Mouse (Mus musculus) limb, embryonic 12.5 days (tissue): Measurements from ENCODE around the gene Myo7a. TPM values are rescaled to one million over a fixed set of nuclear protein-coding genes. Genes with fewer than 3 reads are reported as not detected.

Experiments
- ATAC-seq: fragments of 200-750 bp; cut with Nextera tagmentation; 2 replicates; pipeline ENCODE4 v1.8.0; 2017; ENCODE audit warnings: low read depth, moderate TSS enrichment; ENCODE audit not compliant: insufficient number of reproducible peaks, insufficient read depth, low FRiP score, low TSS enrichment
- H3K27ac ChIP-seq: fragments of 300-500 bp; sonication (generic); 2 replicates; pipeline ENCODE4 v1.5.1; 2016; ENCODE audit warnings: mild to moderate bottlenecking, moderate library complexity
- H3K27me3 ChIP-seq: fragments of 300-500 bp; sonication (generic); 2 replicates; pipeline ENCODE4 v1.6.1; 2016; ENCODE audit warnings: mild to moderate bottlenecking, moderate library complexity
- H3K36me3 ChIP-seq: fragments of 300-500 bp; sonication (generic); 2 replicates; pipeline ENCODE4 v1.6.1; 2016; ENCODE audit warnings: mild to moderate bottlenecking, moderate library complexity
- H3K4me1 ChIP-seq: fragments of 300-500 bp; sonication (generic); replicated peaks from 2 replicates; pipeline ENCODE4 v1.6.1; 2016
- H3K4me2 ChIP-seq: fragments of 300-500 bp; sonication (generic); 2 replicates; pipeline ENCODE4 v1.6.1; 2016; ENCODE audit warnings: mild to moderate bottlenecking, moderate library complexity
- H3K4me3 ChIP-seq: fragments of 300-500 bp; sonication (generic); replicated peaks from 2 replicates; pipeline ENCODE4 v1.5.1; 2016; ENCODE audit warnings: mild to moderate bottlenecking
- H3K9ac ChIP-seq: fragments of 300-500 bp; sonication (generic); replicated peaks from 2 replicates; pipeline ENCODE4 v1.6.1; 2016; ENCODE audit warnings: mild to moderate bottlenecking, moderate library complexity
- H3K9me3 ChIP-seq: fragments of 300-500 bp; sonication (generic); 2 replicates; pipeline ENCODE4 v1.6.1; 2016; ENCODE audit warnings: mild to moderate bottlenecking, moderate library complexity
- WGBS: fragments of 180-500 bp; shearing (Covaris S2); methylation state at CpG from one replicate; pipeline ENCODE4 v1.1.7; 2016; 5-methylcytosine and 5-hydroxymethylcytosine counted together
- polyA plus RNA-seq: library from polyadenylated mRNA; unstranded; fragments of >200 nt; fragmentation: Nextera tagmentation; extraction: Ambion mirVana; gene quantifications from 2 replicates; pipeline ENCODE4 v1.2.1, GENCODE M21; 2016

The Myo7a gene
- polyA plus RNA-seq, 1 experiment from 2014 or later, result 13.4 TPM

GRCm38 (mm10) chr7:98102488-98102887, 16.8 kb downstream of the Myo7a start:
- 0 out of 2 replicates have a peak overlapping the region, but pooled peaks have one; percentile 19 for H3K27ac ChIP-seq
- H3K4me3 ChIP-seq, result no peak overlapping the region
- ATAC-seq, result no peak
- no peaks in the 10 kb centered on the region for H3K27me3 ChIP-seq
- 0 out of 2 replicates have a peak, but pooled peaks cover 2% of the 10 kb centered on the region for H3K9me3 ChIP-seq
- H3K36me3 ChIP-seq, result peaks cover 6% of the 10 kb centered on the region
- 91% methylated on average over 11 of the region's 11 CpGs for WGBS
- 0 out of 2 replicates have a peak, but pooled peaks cover 6% of the 10 kb centered on the region for H3K4me1 ChIP-seq
- peak overlapping the region; percentile 54 for H3K4me2 ChIP-seq
- no peak overlapping the region; the same call in 1 of the 2 replicates for H3K9ac ChIP-seq

- H3K9ac ChIP-seq, result no peak overlapping the region
- peaks cover 24% of the 10 kb centered on the region for H3K36me3 ChIP-seq
- no peaks in the 10 kb centered on the region for H3K27me3 ChIP-seq
- ATAC-seq, result no peak
- H3K9me3 ChIP-seq, result peaks cover 11% of the 10 kb centered on the region; the same call in 1 of the 2 replicates
- no peak overlapping the region for H3K4me3 ChIP-seq
- H3K4me2 ChIP-seq, result no peak overlapping the region
- H3K27ac ChIP-seq, result no peak overlapping the region
- 97% methylated on average over 8 of the region's 8 CpGs for WGBS
- no peaks in the 10 kb centered on the region for H3K4me1 ChIP-seq
These were observed 21.8 kb downstream of the Myo7a start for GRCm38 (mm10) chr7:98097557-98097956.

DNA sequence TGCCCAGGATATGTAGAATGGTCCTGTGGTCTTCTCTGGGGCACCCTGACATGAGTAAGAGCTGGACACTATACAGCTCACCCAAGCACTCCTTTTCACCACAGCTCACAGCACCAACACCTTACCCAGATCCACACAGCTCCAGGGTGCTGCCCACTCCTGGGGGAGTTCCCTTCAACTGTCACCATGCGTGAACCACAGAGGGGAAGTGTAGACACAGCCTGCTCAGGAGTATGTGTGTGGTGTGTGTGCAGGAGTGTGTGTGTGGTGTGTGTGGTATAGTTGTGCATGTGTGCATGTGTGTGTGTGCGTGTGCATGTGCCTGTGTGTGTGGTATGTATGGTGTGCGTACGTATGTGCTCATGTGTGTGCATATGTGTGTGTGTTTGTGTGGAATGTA, 23.5 kb downstream of the Myo7a start:
- Histone ChIP-seq H3K4me2 (no peak overlapping the region), H3K4me3 (no peak overlapping the region), H3K9ac (no peak overlapping the region), H3K27me3 (no peaks in the 10 kb centered on the region), H3K27ac (no peak overlapping the region), H3K36me3 (peaks cover 28% of the 10 kb centered on the region), H3K4me1 (no peaks in the 10 kb centered on the region), H3K9me3 (peaks cover 11% of the 10 kb centered on the region; the same call in 1 of the 2 replicates)
- WGBS, result 89% methylated on average over 4 of the region's 4 CpGs
- ATAC-seq, result no peak

- H3K9me3 ChIP-seq, result no peaks in the 10 kb centered on the region
- H3K4me2 ChIP-seq, result no peak overlapping the region
- H3K4me3 ChIP-seq, result no peak overlapping the region
- no peaks in the 10 kb centered on the region for H3K36me3 ChIP-seq
- ATAC-seq, result no peak
- WGBS, result 36% methylated on average over 2 of the region's 2 CpGs
- no peak overlapping the region for H3K27ac ChIP-seq
- no peak overlapping the region for H3K9ac ChIP-seq
- H3K4me1 ChIP-seq, result peaks cover 28% of the 10 kb centered on the region
- H3K27me3 ChIP-seq, result no peaks in the 10 kb centered on the region
These were observed 33.0 kb downstream of the Myo7a start for GRCm38 (mm10) chr7:98086346-98086745.

DNA sequence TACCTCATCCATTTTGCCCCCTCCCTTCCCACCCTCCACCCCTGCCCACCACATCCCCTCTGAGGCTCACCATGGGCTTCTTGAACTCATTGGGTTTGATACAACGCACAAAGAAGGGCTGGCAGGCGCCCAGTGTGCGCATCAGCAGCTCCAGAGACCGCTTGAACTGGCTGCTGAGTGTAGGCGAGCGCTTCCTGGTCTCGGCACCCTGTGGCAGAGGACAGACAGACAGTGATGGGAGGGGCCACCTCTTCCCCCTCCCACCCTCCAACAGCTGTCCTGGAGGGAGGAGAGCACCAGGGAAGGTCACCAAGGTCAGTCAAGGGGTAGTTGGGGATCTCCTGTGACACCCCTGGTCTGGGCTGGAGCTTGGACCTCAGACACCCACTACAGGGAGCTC, 34.0 kb downstream of the Myo7a start:
- 78% methylated on average over 7 of the region's 7 CpGs for WGBS
- Histone ChIP-seq H3K4me1 (peaks cover 28% of the 10 kb centered on the region), H3K9ac (no peak overlapping the region), H3K27ac (no peak overlapping the region), H3K4me2 (no peak overlapping the region), H3K9me3 (no peaks in the 10 kb centered on the region), H3K4me3 (no peak overlapping the region), H3K27me3 (no peaks in the 10 kb centered on the region), H3K36me3 (no peaks in the 10 kb centered on the region)
- ATAC-seq, result no peak

GRCm38 (mm10) chr7:98084541-98085293, 34.6 kb downstream of the Myo7a start:
- H3K4me2 ChIP-seq, result no peak overlapping the region; the same call in 1 of the 2 replicates
- no peak overlapping the region for H3K4me3 ChIP-seq
- peak overlapping the region; percentile 41; the same call in 1 of the 2 replicates for H3K27ac ChIP-seq
- 0 out of 2 replicates have a peak overlapping the region, but pooled peaks have one; percentile 24 for H3K9ac ChIP-seq
- H3K4me1 ChIP-seq, result peaks cover 28% of the 10 kb centered on the region
- no peaks in the 10 kb centered on the region for H3K36me3 ChIP-seq
- H3K27me3 ChIP-seq, result no peaks in the 10 kb centered on the region
- 46% methylated on average over 12 of the region's 12 CpGs for WGBS
- no peak for ATAC-seq
- H3K9me3 ChIP-seq, result no peaks in the 10 kb centered on the region

- H3K27me3 ChIP-seq, result no peaks in the 10 kb centered on the region
- WGBS, result 25% methylated on average over 5 of the region's 5 CpGs
- no peak overlapping the region for H3K4me2 ChIP-seq
- no peak for ATAC-seq
- peaks cover 10% of the 10 kb centered on the region; the same call in 1 of the 2 replicates for H3K36me3 ChIP-seq
- H3K27ac ChIP-seq, result no peak overlapping the region
- H3K9me3 ChIP-seq, result no peaks in the 10 kb centered on the region
- H3K4me3 ChIP-seq, result no peak overlapping the region
- H3K9ac ChIP-seq, result no peak overlapping the region
- peaks cover 28% of the 10 kb centered on the region for H3K4me1 ChIP-seq
These were observed 36.9 kb downstream of the Myo7a start for GRCm38 (mm10) chr7:98082376-98082775.

GRCm38 (mm10) chr7:98077453-98077852, 41.9 kb downstream of the Myo7a start:
- H3K4me3 ChIP-seq, result no peak overlapping the region
- ATAC-seq, result no peak
- peaks cover 26% of the 10 kb centered on the region; the same call in 1 of the 2 replicates for H3K36me3 ChIP-seq
- no peaks in the 10 kb centered on the region for H3K9me3 ChIP-seq
- no peak overlapping the region for H3K9ac ChIP-seq
- H3K4me2 ChIP-seq, result no peak overlapping the region
- H3K27ac ChIP-seq, result no peak overlapping the region
- peaks cover 5% of the 10 kb centered on the region for H3K4me1 ChIP-seq
- 87% methylated on average over 11 of the region's 11 CpGs for WGBS
- H3K27me3 ChIP-seq, result no peaks in the 10 kb centered on the region

DNA sequence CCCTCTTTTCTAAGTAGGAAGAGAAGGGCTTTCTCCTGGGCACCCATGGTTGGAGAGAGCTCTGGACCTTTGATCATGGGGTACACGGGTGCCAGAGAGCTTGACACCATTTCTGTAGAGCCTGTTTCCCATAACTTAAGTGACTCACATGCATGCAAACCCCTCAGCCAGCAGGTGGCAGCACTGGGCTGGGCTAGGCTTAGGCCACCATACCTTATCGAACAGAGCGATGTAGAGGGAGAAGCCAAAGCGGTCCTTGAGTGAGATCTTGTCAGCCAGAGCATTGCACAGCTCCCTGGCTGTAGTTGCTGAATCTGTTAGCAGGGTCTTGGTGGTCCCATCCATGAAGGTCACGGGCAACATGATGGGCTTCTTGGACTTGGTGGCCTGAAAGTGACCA, 47.7 kb downstream of the Myo7a start:
- Histone ChIP-seq H3K4me3 (no peak overlapping the region), H3K4me2 (no peak overlapping the region), H3K27ac (no peak overlapping the region), H3K4me1 (no peaks in the 10 kb centered on the region), H3K9ac (no peak overlapping the region), H3K36me3 (peaks cover 16% of the 10 kb centered on the region; the same call in 1 of the 2 replicates), H3K9me3 (no peaks in the 10 kb centered on the region), H3K27me3 (no peaks in the 10 kb centered on the region)
- WGBS, result 37% methylated on average over 5 of the region's 5 CpGs
- peak; percentile 22; the same call in 1 of the 2 replicates for ATAC-seq

DNA sequence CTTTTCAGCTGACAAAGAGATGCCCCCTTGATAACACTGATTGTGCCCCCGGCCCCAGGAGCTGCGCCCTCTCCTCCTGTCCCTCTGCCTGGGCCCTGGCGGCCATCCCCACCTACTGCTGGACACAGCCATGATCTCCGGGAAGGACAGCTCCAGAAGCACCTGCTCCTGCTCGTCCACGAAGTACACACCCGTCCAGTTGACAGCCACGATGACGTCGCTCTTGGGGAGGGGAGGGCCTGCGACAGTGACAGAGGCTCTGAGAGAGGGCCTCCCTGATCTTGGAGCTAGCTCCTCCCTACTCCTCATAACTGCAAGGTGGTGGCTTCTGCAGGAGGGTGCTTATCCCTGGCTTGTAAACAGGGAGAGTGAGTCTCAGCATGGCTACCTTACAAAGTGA, 53.1 kb downstream of the Myo7a start:
- H3K27ac ChIP-seq, result no peak overlapping the region
- no peaks in the 10 kb centered on the region for H3K9me3 ChIP-seq
- no peak for ATAC-seq
- peaks cover 11% of the 10 kb centered on the region; the same call in 1 of the 2 replicates for H3K36me3 ChIP-seq
- 82% methylated on average over 11 of the region's 11 CpGs for WGBS
- no peaks in the 10 kb centered on the region for H3K4me1 ChIP-seq
- H3K4me2 ChIP-seq, result no peak overlapping the region
- no peak overlapping the region for H3K4me3 ChIP-seq
- H3K27me3 ChIP-seq, result no peaks in the 10 kb centered on the region
- H3K9ac ChIP-seq, result no peak overlapping the region

- Histone ChIP-seq H3K9me3 (no peaks in the 10 kb centered on the region), H3K4me3 (no peak overlapping the region), H3K27ac (no peak overlapping the region), H3K27me3 (no peaks in the 10 kb centered on the region), H3K4me2 (no peak overlapping the region), H3K4me1 (no peaks in the 10 kb centered on the region), H3K9ac (no peak overlapping the region), H3K36me3 (no peaks in the 10 kb centered on the region)
- ATAC-seq, result no peak
- 87% methylated on average over 8 of the region's 8 CpGs for WGBS
These were observed 64.4 kb downstream of the Myo7a start for GRCm38 (mm10) chr7:98054942-98055341.
